Mouse (Mus musculus) erythroblast, embryonic 14.5 days (primary cell): ENCODE measurements around the gene Ap1s1.

Experiments used
- GATA1 ChIP-seq: IDR thresholded peaks from 2 replicates; pipeline ENCODE4 v1.6.1; 2012; ENCODE audit warnings: low read length, inconsistent platforms, mixed read lengths
- TAL1 ChIP-seq: IDR thresholded peaks from 3 replicates; pipeline ENCODE4 v1.6.1; 2012; ENCODE audit warnings: low read length, inconsistent platforms, mixed read lengths

DNA sequence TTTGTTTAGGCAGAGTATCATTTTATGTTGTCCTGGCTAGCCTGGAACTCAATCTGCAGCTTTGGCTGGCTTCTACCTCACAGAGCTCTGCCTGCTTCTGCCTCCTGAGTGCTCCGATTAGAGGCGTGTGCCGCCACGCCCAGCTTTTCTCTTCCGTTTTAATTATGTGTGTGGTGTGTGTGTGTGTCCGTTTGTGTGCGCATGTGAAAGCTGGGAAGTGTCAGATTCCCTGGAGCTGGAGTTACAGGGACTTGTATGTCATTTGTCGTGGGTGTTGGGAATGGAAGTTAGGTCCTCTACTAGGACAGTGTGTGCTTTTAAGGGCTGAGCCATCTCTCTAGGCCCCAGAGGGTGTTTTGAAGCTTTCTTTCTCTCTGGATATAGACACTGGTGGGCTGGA, 27.2 kb upstream of the Ap1s1 start:
- TF ChIP-seq GATA1 (no peak), TAL1 (no peak)
